Mouse (Mus musculus): ENCODE measurements at regions not wholly inside any gene's neighbourhood (a gene's known extent, or its start where the extent isn't known, plus 50 kb on each side); places are given as distances from the start of the nearest gene placed in this dataset.

DNA sequence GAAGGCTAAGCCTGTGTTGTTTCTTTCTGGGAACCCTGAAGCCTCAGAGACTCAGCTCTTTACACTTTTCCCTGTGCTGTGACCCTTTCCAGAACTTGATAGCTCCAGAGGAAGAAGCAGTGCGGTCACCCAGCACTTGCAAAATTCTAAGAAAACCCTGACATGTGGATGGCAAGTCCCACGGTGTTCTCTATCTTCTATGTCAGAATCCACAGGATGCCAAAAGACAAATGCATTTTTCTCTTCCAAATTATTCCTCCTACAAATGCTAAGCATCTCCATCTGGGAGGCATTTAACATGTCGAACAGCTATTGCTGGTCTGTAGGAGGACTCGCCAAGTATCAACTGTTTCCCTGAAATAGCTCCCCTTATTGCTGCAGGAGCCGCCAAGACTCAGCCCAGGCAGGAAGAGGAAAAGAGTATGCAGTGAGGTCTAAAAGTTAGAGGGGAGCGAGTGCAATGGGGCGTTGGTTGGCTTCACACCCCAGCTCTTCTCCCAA, 274.0 kb upstream of the Xylt1 start:
- no peak for DNase-seq

DNA sequence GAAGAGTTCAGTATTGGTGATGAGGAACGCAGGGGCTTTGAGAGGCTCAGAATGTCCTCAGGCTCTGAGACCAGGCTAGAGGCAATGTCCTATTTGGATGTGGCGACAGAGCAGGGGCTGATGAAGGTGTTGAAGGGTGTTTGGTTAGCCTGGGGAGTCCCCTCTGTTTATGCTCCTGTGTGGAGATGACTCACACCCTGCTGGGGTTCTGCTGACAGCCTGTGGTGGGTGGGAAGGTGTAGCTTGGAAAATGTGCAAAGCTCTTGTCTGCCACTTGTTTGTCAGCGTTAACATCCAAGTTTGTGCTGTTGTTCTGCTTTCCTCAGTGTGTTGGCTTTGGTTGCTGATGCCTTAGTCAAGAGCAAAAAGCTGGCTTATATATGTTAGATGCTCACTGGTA, 272.4 kb upstream of the Xylt1 start:
- no peak for DNase-seq

- DNase-seq = no peak
Measured at GRCm38 (mm10) chr7:117127728-117128127, 253.1 kb upstream of the Xylt1 start.

GRCm38 (mm10) chr7:117134869-117135268, 245.9 kb upstream of the Xylt1 start:
- no peak for DNase-seq

DNA sequence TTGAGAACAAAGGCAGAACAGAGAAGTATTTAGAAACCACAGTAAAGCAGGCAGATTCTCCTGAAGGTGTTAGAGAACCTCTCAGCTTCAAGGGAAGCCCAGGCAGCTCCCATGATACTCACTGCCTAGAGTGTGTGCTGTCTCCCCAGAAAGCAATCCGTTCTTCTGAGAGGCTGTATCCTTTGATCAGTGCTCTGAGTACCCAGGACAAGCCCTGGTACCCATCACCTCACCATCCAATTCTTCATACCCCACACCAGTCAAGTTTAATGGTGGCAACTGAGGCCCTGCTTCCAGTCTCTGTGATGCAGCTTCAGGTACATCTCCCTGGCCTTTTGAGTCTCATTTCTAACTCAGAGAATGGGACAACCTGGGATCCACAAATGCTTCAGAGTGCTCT, 242.1 kb upstream of the Xylt1 start:
- DNase-seq = no peak

DNA sequence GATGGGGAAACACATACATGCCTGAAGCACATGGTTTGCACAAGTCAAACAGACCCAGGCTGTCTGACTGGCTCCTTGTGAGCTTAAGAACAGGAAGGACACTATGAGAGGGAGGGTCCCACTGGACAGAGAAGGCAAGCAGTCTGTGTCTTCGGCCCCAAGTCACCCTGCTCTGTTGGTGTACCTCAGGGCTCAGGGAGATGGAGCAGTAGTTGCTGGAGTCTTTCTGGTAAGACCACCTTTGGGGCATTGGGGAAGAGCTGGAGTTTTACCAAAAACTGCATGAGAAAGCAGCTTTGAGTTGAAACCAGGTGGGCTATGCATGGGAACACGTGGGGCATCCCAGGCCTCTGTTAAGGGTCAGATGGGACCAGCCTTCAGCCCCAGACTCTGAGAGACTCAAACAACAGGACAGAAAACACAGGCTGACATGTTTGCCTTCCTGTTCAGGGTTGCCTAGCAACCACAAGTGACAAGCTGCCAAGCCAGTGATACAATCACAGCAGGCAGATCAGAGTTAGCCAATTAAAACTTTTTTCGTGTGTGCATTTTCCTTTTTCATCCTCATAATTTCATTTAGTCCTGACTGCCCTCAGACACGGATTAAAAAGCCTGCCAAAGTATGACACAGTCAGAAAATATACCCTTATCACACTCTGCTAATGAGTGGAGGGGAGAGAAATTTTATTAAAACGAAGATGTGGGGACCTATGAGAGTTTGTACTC, 241.4 kb upstream of the Xylt1 start:
- DNase-seq = peak; percentile 49 to 51

DNA sequence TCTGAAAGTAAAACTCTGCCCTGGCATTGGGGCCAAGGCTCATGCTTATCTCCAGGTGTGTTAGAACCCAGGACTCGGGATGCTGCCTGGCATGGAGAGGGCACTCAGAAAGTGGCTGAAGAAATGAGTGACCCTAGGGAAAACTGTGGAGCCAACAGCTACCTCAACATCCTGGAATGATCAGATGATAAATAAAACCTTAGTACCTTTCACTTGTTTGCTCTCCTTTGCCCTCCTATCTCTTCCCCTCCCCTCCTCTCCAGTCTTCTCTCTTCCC, 240.9 kb upstream of the Xylt1 start:
- DNase-seq = no peak

DNA sequence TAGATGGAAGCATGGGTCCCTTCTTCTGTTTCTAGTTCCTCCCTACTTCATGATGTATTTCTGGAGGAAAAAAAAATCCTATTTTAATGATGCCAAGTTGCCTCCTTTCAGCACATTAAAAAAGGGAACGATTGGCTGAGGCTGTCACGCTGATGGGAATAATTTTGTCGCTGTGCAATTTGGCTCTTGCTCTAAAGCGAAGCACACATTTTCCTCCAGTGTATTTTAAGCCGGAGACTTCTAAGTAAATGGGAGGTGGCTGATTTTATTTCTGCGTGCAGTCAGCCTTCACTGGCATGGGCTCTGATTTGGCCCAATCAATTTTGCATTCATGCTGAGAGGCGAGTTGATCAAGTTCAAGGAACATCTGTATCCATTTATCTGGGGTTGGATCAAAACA, 234.0 kb upstream of the Xylt1 start:
- DNase-seq = no peak

- no peak for DNase-seq
Measured at GRCm38 (mm10) chr7:117150355-117150754, 230.4 kb upstream of the Xylt1 start.

- DNase-seq = no peak
Measured at GRCm38 (mm10) chr7:117153826-117154550, 226.8 kb upstream of the Xylt1 start.

DNA sequence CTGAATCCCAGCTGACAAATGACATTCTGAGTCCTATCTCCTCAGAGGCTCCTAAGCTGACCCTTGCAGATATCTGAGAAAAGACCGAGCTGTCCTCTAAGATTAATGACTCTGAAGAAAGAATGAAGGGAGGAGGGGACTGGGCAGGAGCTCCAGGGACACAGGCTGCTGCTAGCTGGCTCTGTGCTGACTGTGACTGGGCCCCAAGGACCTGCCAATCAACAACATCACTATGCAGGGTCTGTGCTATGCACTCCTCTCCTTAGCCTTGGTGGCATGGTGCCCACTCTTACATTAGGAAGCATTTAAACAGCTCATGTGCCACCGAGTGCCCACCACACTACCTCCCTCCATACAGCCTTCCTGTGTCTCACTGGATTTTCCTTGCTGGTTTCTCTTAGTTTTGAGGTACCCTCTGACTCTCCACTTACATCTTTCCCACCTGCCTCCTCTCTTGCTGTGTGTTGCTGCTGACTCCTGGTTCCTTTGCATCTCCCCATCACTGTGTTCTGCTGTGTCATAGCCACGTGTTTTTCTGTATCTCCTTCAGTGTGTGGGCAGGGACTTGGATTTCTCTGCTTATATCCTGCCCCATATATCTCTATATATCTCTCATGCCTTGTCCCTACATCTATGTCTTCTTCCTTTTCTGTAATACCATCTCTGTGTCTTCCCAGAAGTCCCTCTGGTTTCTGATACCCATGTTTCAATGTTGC, 219.4 kb upstream of the Xylt1 start:
- DNase-seq = no peak

GRCm38 (mm10) chr7:117174811-117175422, 205.9 kb upstream of the Xylt1 start:
- no peak for DNase-seq

GRCm38 (mm10) chr7:117184011-117184410, 196.8 kb upstream of the Xylt1 start:
- DNase-seq = no peak

GRCm38 (mm10) chr7:117185891-117186290, 194.9 kb upstream of the Xylt1 start:
- DNase-seq = no peak

GRCm38 (mm10) chr7:117196611-117197010, 184.2 kb upstream of the Xylt1 start:
- no peak for DNase-seq

DNA sequence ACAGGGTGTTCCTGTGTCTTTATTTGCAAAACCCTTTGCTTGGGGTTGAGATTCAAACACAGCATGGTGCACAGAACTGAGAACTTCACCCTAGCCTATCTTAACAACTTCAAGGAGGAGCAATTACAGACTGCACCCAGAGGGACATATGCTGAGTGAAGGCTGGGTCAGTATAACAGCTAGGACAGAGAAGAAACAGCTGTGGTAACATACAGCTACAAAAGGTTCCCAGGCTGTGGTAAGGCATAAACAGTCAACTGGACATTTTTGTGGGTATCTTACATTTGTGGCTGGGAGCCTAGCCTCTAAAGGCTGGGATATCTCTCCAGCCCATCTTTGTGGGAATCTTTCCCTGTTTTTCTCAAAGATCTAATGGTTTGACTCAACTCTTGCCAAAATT, 154.5 kb upstream of the Xylt1 start:
- DNase-seq = no peak

GRCm38 (mm10) chr7:117229619-117230018, 151.2 kb upstream of the Xylt1 start:
- no peak for DNase-seq

GRCm38 (mm10) chr7:117256819-117257218, 124.0 kb upstream of the Xylt1 start:
- DNase-seq = no peak

GRCm38 (mm10) chr7:117258557-117258956, 122.2 kb upstream of the Xylt1 start:
- no peak for DNase-seq

DNA sequence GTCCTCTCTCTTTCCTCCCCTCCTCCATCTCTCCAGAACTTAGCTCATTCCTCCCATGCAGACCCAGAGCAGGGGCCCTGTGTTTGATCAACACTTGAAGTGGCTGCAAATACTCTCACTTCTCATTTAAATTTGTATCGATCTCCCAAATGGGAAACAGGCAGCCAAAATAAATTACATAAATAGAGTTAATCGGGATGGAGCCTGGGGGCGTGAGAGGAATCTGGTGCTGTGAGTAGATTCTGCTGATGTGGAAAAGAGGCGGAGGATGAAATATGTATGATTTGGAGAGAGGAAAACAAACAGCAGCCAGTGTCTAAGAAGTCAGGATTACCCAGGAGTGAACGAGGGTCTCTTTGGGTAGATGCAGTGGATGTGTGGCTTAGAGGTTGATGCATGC, 121.6 kb upstream of the Xylt1 start:
- no peak for DNase-seq

GRCm38 (mm10) chr7:117259674-117260294, 121.0 kb upstream of the Xylt1 start:
- DNase-seq = no peak

GRCm38 (mm10) chr7:117260596-117260995, 120.2 kb upstream of the Xylt1 start:
- no peak for DNase-seq
